Mouse (Mus musculus) embryonic fibroblast, embryonic 13.5 days (primary cell): ENCODE results near the gene Aoc3.

Experiments used
- CTCF ChIP-seq: IDR thresholded peaks from 2 replicates; pipeline ENCODE4 v1.5.1; 2011; ENCODE audit warnings: mild to moderate bottlenecking, control low read depth, low read length, moderate library complexity, borderline replicate concordance; ENCODE audit not compliant: insufficient read depth
- POLR2A ChIP-seq: IDR thresholded peaks from 2 replicates; pipeline ENCODE4 v1.6.1; 2011; ENCODE audit warnings: low read depth, mild to moderate bottlenecking, control low read depth, low read length, moderate library complexity

GRCm38 (mm10) chr11:101338123-101338760 lies 7.8 kb downstream of the Aoc3 start:
- TF ChIP-seq CTCF (no peak), POLR2A (no peak)
